Mouse (Mus musculus) thymus, adult 2 months (tissue): ENCODE data around the gene Hcrt. TPM values are rescaled to one million over a fixed set of nuclear protein-coding genes. Genes with fewer than 3 reads are reported as not detected.

Source experiments
- DNase-seq: peaks from one replicate; pipeline ENCODE4 v3.0.0; 2021
- H3K27ac ChIP-seq: fragments of 200-500 bp; 2 replicates; pipeline ENCODE4 v1.5.1; 2012; ENCODE audit warnings: low read length, control low read depth; ENCODE audit not compliant: control insufficient read depth, insufficient read depth
- H3K27me3 ChIP-seq: fragments of 200-500 bp; 2 replicates; pipeline ENCODE4 v1.6.1; 2012; ENCODE audit warnings: mild to moderate bottlenecking, low read length, moderate library complexity, mixed read lengths; ENCODE audit not compliant: control insufficient read depth, insufficient read depth
- H3K36me3 ChIP-seq: fragments of 200-500 bp; 2 replicates; pipeline ENCODE4 v1.6.1; 2012; ENCODE audit warnings: mild to moderate bottlenecking, low read length, moderate library complexity; ENCODE audit not compliant: control insufficient read depth, insufficient read depth
- H3K4me1 ChIP-seq: fragments of 200-500 bp; replicated peaks from 2 replicates; pipeline ENCODE4 v1.6.1; 2012; ENCODE audit warnings: low read length; ENCODE audit not compliant: control insufficient read depth, insufficient read depth
- H3K4me3 ChIP-seq: fragments of 200-500 bp; 2 replicates; pipeline ENCODE4 v1.5.1; 2012; ENCODE audit warnings: mild to moderate bottlenecking, low read length, control low read depth, moderate library complexity; ENCODE audit not compliant: control insufficient read depth, insufficient read depth
- CTCF ChIP-seq: fragments of 200-500 bp; IDR thresholded peaks from 2 replicates; pipeline ENCODE4 v1.5.1; 2012; ENCODE audit warnings: mild to moderate bottlenecking, control low read depth, low read length, moderate library complexity, borderline replicate concordance; ENCODE audit not compliant: control insufficient read depth, poor library complexity, insufficient read depth; ENCODE audit errors: extremely low read depth
- POLR2A ChIP-seq: fragments of 200-500 bp; IDR thresholded peaks from 2 replicates; pipeline ENCODE4 v1.6.1; 2012; ENCODE audit warnings: mild to moderate bottlenecking, low read length, control low read depth, moderate library complexity; ENCODE audit not compliant: control insufficient read depth, poor library complexity, insufficient read depth; ENCODE audit errors: extremely low read depth
- WGBS: fragments of 180-500 bp; shearing (Covaris S2); methylation state at CpG from one replicate; pipeline ENCODE4 v1.1.7; 2018; 5-methylcytosine and 5-hydroxymethylcytosine counted together
- polyA plus RNA-seq: library from polyadenylated mRNA; depleted of rRNA; stranded (reverse); fragments of >200 nt; gene quantifications from 2 replicates; pipeline ENCODE4 v1.2.3, GENCODE M21; 2012; rRNA removed

Gene Hcrt
- polyA plus RNA-seq, 1 experiment: 0.57 TPM

GRCm38 (mm10) chr11:100711783-100712615 lies 50.7 kb downstream of the Hcrt start, which contains the start of gene Kat2a:
Gene Kat2a, minus strand, starts transcription at chr11:100712465.
- TF ChIP-seq CTCF (no peak), POLR2A (peak; percentile 55; the same call in 1 of the 2 replicates)
- peak; percentile 77 for DNase-seq
- Histone ChIP-seq H3K27me3 (no peaks in the 10 kb centered on the region), H3K4me1 (peaks cover 22% of the 10 kb centered on the region), H3K36me3 (peaks cover 15% of the 10 kb centered on the region), H3K27ac (peak within 1 kb of the TSS; percentile 62), H3K4me3 (peak within 1 kb of the TSS; percentile 67)
- WGBS: 3% methylated on average over 48 of the region's 48 CpGs

Other genes with a start within 250 kb of the Hcrt start
- 150 and 214 TPM in 2 replicates for gene Acly, start 234.9 kb downstream of the Hcrt start, polyA plus RNA-seq
- gene Ttc25, start 217.3 kb downstream of the Hcrt start, polyA plus RNA-seq: 0.58 and 1.1 TPM in 2 replicates
- 138 and 153 TPM in 2 replicates for gene Cnp, start 188.0 kb downstream of the Hcrt start, polyA plus RNA-seq
- 64.6 and 68.4 TPM in 2 replicates for gene Nkiras2, start 143.7 kb downstream of the Hcrt start, polyA plus RNA-seq
- gene Dnajc7, start 142.8 kb downstream of the Hcrt start, polyA plus RNA-seq: 99.8 and 110 TPM in 2 replicates
- 0.32 and 0.55 TPM in 2 replicates for gene Zfp385c, start 70.5 kb downstream of the Hcrt start, polyA plus RNA-seq
- gene Dhx58, start 58.7 kb downstream of the Hcrt start, polyA plus RNA-seq: 24.2 and 27.3 TPM in 2 replicates
- 56.4 and 58.1 TPM in 2 replicates for gene Kat2a, start 50.5 kb downstream of the Hcrt start, polyA plus RNA-seq
- 0.24 and 0.31 TPM in 2 replicates for gene Hspb9, start 49.1 kb downstream of the Hcrt start, polyA plus RNA-seq
- 290 and 304 TPM in 2 replicates for gene Rab5c, start 24.7 kb downstream of the Hcrt start, polyA plus RNA-seq
- gene Kcnh4, start 3.0 kb downstream of the Hcrt start, polyA plus RNA-seq: 1.1 and 1.2 TPM in 2 replicates
- gene Ghdc, start 8.0 kb upstream of the Hcrt start, polyA plus RNA-seq: 6.8 and 7.9 TPM in 2 replicates
- 178 and 204 TPM in 2 replicates for gene Stat5b, start 87.8 kb upstream of the Hcrt start, polyA plus RNA-seq
- gene Stat5a, start 96.4 kb upstream of the Hcrt start, polyA plus RNA-seq: 136 and 161 TPM in 2 replicates
- 140 and 147 TPM in 2 replicates for gene Stat3, start 176.6 kb upstream of the Hcrt start, polyA plus RNA-seq
- 18.9 and 22.4 TPM in 2 replicates for gene Cavin1, start 208.0 kb upstream of the Hcrt start, polyA plus RNA-seq
- 35.9 and 39.7 TPM in 2 replicates for gene Atp6v0a1, start 246.5 kb upstream of the Hcrt start, polyA plus RNA-seq